Mouse (Mus musculus) myocyte (in vitro differentiated cells): ENCODE measurements around the gene Prdm1.

ENCODE experiments used
- E2F4 ChIP-seq: IDR thresholded peaks from one replicate; pipeline ENCODE4 v1.6.1; 2011; ENCODE audit warnings: mild to moderate bottlenecking, control low read depth, moderate library complexity; ENCODE audit not compliant: insufficient read depth
- MAX ChIP-seq: IDR thresholded peaks from one replicate; pipeline ENCODE4 v1.6.1; 2011; ENCODE audit warnings: low read depth, mild to moderate bottlenecking, control low read depth
- MYOD1 ChIP-seq, 3 experiments: IDR thresholded peaks; one replicate each; pipeline ENCODE4 v1.6.1; 2011; ENCODE audit warnings: control low read depth in 2 of 3, low read depth in 2 of 3, mild to moderate bottlenecking in 2 of 3, moderate library complexity in 1 of 3; ENCODE audit not compliant: insufficient read length in 2 of 3, control insufficient read depth in 1 of 3
- MYOG ChIP-seq, 3 experiments: IDR thresholded peaks; one replicate each; pipeline ENCODE4 v1.6.1; 2011; ENCODE audit warnings: control low read depth in 2 of 3, low read depth in 2 of 3, mild to moderate bottlenecking in 2 of 3; ENCODE audit not compliant: insufficient read length in 2 of 3, control insufficient read depth in 1 of 3, insufficient read depth in 1 of 3
- POLR2A ChIP-seq: IDR thresholded peaks from one replicate; pipeline ENCODE4 v1.6.1; 2011; ENCODE audit warnings: low read depth, mild to moderate bottlenecking, control low read depth, moderate library complexity; ENCODE audit not compliant: insufficient read length
- TCF3 ChIP-seq: IDR thresholded peaks from one replicate; pipeline ENCODE4 v1.6.1; 2011; ENCODE audit warnings: low read depth, control low read depth; ENCODE audit not compliant: insufficient read length

DNA sequence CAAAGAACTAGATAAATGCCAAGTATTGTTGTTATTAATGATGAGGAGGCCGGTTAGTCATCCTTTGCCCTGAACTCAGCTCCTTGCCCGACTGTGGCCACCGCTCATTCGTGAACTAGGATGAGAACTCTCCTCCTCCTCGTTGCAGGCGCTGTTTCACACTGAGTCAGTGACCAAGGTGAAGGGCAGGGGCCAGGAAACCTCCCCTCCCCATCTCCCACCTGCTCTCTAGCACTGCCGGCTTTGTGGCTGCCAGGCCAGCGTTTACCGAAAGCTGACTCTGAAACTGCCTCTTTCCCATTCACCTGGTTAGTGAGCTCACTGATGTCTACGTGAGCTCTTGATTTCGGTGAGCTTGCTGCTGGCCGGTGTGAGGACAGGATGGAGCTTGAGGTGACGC lies 127.7 kb downstream of the Prdm1 start:
- TF ChIP-seq E2F4 = no peak
- no peak for TF ChIP-seq POLR2A
- no peak for TF ChIP-seq MYOG (IDR thresholded peaks at IDR 0.05; ENCODE audit: control insufficient read depth in 1 of 3, insufficient read depth in 1 of 3, insufficient read length in 2 of 3, low read depth in 2 of 3)
- TF ChIP-seq TCF3 = no peak
- TF ChIP-seq MAX = no peak
- no peak for TF ChIP-seq MYOD1 (IDR thresholded peaks at IDR 0.05; ENCODE audit: control insufficient read depth in 1 of 3, insufficient read length in 2 of 3, low read depth in 2 of 3)
